ENCODE assay signal across 36 mouse cellular contexts in genomic region chr15:87529271-87529670, GRCm38 (mm10). TPM values are rescaled to one million over a fixed set of nuclear protein-coding genes. Genes with fewer than 3 reads are reported as not detected.
"Had no signal": no experiment of that assay in that cellular context is flagged by ENCODE, and none has a peak within 500 bp of the region (broad histone marks: within the 10 kb centered on the region; RNA-seq: fewer than 3 reads in every experiment).

No protein-coding gene starts in this region.

- H3K4me2 ChIP-seq: limb, embryonic 12.5 days; limb, embryonic 13.5 days; limb, embryonic 15.5 days; liver, embryonic 11.5 days; liver, embryonic 12.5 days; liver, embryonic 13.5 days; liver, embryonic 15.5 days; lung, embryonic 14.5 days; lung, embryonic 15.5 days; midbrain, embryonic 11.5 days; midbrain, embryonic 12.5 days; midbrain, embryonic 13.5 days; midbrain, embryonic 15.5 days; neural tube, embryonic 12.5 days had no signal

- ATAC-seq: liver, embryonic 12.5 days; liver, postnatal 0 days; lung, postnatal 0 days; midbrain, embryonic 13.5 days; midbrain, embryonic 15.5 days; midbrain, embryonic 16.5 days had no signal

- H3K27ac ChIP-seq: limb, embryonic 10.5 days; limb, embryonic 12.5 days; limb, embryonic 13.5 days; limb, embryonic 15.5 days; liver, embryonic 12.5 days; liver, embryonic 13.5 days; liver, embryonic 14.5 days; liver, embryonic 15.5 days; lung, embryonic 15.5 days; macrophage; midbrain, embryonic 10.5 days; midbrain, embryonic 12.5 days; midbrain, embryonic 13.5 days; midbrain, embryonic 15.5 days; neural tube, embryonic 12.5 days had no signal

- H3K9me3 ChIP-seq: limb, embryonic 10.5 days; limb, embryonic 12.5 days; limb, embryonic 13.5 days; limb, embryonic 15.5 days; liver, embryonic 15.5 days; lung, embryonic 15.5 days; midbrain, embryonic 10.5 days; midbrain, embryonic 12.5 days; midbrain, embryonic 13.5 days; midbrain, embryonic 15.5 days; neural tube, embryonic 12.5 days had no signal

- DNase-seq: left cerebral cortex, postnatal 4 days; liver; liver, embryonic 13.5 days; liver, postnatal 0 days; lung, adult 18-20 months; lung, adult 2 months; lung, embryonic 14.5 days; lung, postnatal 10 days; lung, postnatal 14 days; lung, postnatal 36 days; lung, postnatal 4 days; midbrain, embryonic 14.5 days had no signal

- H3K27me3 ChIP-seq: limb, embryonic 12.5 days; limb, embryonic 13.5 days; limb, embryonic 15.5 days; liver, embryonic 12.5 days; liver, embryonic 13.5 days; liver, embryonic 15.5 days; lung, embryonic 15.5 days; megakaryocyte, embryonic 14.5 days; midbrain, embryonic 12.5 days; midbrain, embryonic 13.5 days; midbrain, embryonic 15.5 days; neural tube, embryonic 12.5 days had no signal

- H3K4me3 ChIP-seq: limb, embryonic 10.5 days; limb, embryonic 12.5 days; limb, embryonic 13.5 days; limb, embryonic 15.5 days; liver, embryonic 12.5 days; liver, embryonic 13.5 days; liver, embryonic 15.5 days; lung, embryonic 15.5 days; megakaryocyte, embryonic 14.5 days; midbrain, embryonic 10.5 days; midbrain, embryonic 12.5 days; midbrain, embryonic 13.5 days; midbrain, embryonic 15.5 days; myocyte; neural tube, embryonic 12.5 days had no signal

- H3K36me3 ChIP-seq: limb, embryonic 10.5 days; limb, embryonic 12.5 days; limb, embryonic 13.5 days; limb, embryonic 15.5 days; liver, embryonic 12.5 days; liver, embryonic 13.5 days; liver, embryonic 15.5 days; lung, embryonic 15.5 days; midbrain, embryonic 10.5 days; midbrain, embryonic 12.5 days; midbrain, embryonic 13.5 days; midbrain, embryonic 15.5 days; neural tube, embryonic 12.5 days had no signal

- H3K9ac ChIP-seq: limb, embryonic 12.5 days; limb, embryonic 13.5 days; limb, embryonic 15.5 days; liver, embryonic 12.5 days; liver, embryonic 13.5 days; liver, embryonic 14.5 days; liver, embryonic 15.5 days; liver, postnatal 0 days; lung, embryonic 14.5 days; lung, embryonic 15.5 days; midbrain, embryonic 12.5 days; midbrain, embryonic 13.5 days; midbrain, embryonic 15.5 days; neural tube, embryonic 12.5 days had no signal

- H3K4me1 ChIP-seq: limb, embryonic 10.5 days; limb, embryonic 12.5 days; limb, embryonic 13.5 days; limb, embryonic 15.5 days; liver, embryonic 12.5 days; liver, embryonic 13.5 days; liver, embryonic 15.5 days; lung, embryonic 15.5 days; megakaryocyte, embryonic 14.5 days; midbrain, embryonic 10.5 days; midbrain, embryonic 12.5 days; midbrain, embryonic 13.5 days; midbrain, embryonic 15.5 days; neural tube, embryonic 12.5 days had no signal

RNA-seq across cellular contexts. Expression of gene Fam19a5, which starts 14.8 kb away (rescaled TPM):
- total RNA-seq: megakaryocyte progenitor cell, adult 5-6 weeks; megakaryocyte, adult 5-6 weeks; megakaryocyte-erythroid progenitor cell, adult 5-6 weeks; monocyte, adult 5-6 weeks had no signal
- polyA plus RNA-seq: liver, embryonic 15.5 days; liver, postnatal 0 days; macrophage had no signal
